Mouse (Mus musculus) MEL (cell line): ENCODE results near the gene Adprh. TPM values are rescaled to one million over a fixed set of nuclear protein-coding genes. Genes with fewer than 3 reads are reported as not detected.

ENCODE experiments used
- DNase-seq: peaks from one replicate; pipeline ENCODE4 v3.0.0; 2011; ENCODE audit warnings: low read depth, low spot score
- H3K27ac ChIP-seq: 2 replicates; pipeline ENCODE4 v1.5.1; 2012; ENCODE audit warnings: low read depth, mild to moderate bottlenecking, control low read depth, low read length, moderate library complexity; ENCODE audit not compliant: control insufficient read depth
- H3K27me3 ChIP-seq, 2 experiments: fragments of 150-350 bp in 1 of 2; sonication (generic) in 1 of 2; 2 replicates each; pipeline ENCODE4 v1.6.1; 2012; ENCODE audit warnings: low read length in 2 of 2, mild to moderate bottlenecking in 2 of 2, improper control_type of control experiment in 1 of 2, moderate library complexity in 1 of 2; ENCODE audit not compliant: insufficient read depth in 2 of 2, control insufficient read depth in 1 of 2
- H3K36me3 ChIP-seq, 2 experiments: 2 replicates each; pipeline ENCODE4 v1.6.1; 2012 to 2014; ENCODE audit warnings: low read length in 2 of 2, improper control_type of control experiment in 1 of 2, inconsistent platforms in 1 of 2, mild to moderate bottlenecking in 1 of 2; ENCODE audit not compliant: insufficient read depth in 2 of 2, control insufficient read depth in 1 of 2
- H3K4me1 ChIP-seq, 2 experiments: fragments of 150-350 bp in 1 of 2; sonication (generic) in 1 of 2; 2 replicates each; pipeline ENCODE4 v1.6.1; 2012; ENCODE audit warnings: low read length in 2 of 2, improper control_type of control experiment in 1 of 2, mild to moderate bottlenecking in 1 of 2; ENCODE audit not compliant: insufficient read depth in 2 of 2, control insufficient read depth in 1 of 2
- H3K4me3 ChIP-seq, 2 experiments: fragments of 150-350 bp in 1 of 2; sonication (generic) in 1 of 2; 2 replicates each; pipeline ENCODE4 v1.5.1; 2012; ENCODE audit warnings: low read depth in 2 of 2, low read length in 2 of 2, mild to moderate bottlenecking in 2 of 2, moderate library complexity in 2 of 2, control low read depth in 1 of 2, improper control_type of control experiment in 1 of 2; ENCODE audit not compliant: control insufficient read depth in 1 of 2, insufficient read depth in 1 of 2
- H3K79me2 ChIP-seq: 2 replicates; pipeline ENCODE4 v1.6.1; 2012; ENCODE audit warnings: mild to moderate bottlenecking, low read length, moderate library complexity; ENCODE audit not compliant: control insufficient read depth, poor library complexity, insufficient read depth
- H3K9ac ChIP-seq: 2 replicates; pipeline ENCODE4 v1.6.1; 2012; ENCODE audit warnings: low read depth, mild to moderate bottlenecking, control low read depth, low read length, moderate library complexity; ENCODE audit not compliant: control insufficient read depth, poor library complexity, severe bottlenecking
- H3K9me3 ChIP-seq: fragments of 150-350 bp; sonication (generic); replicated peaks from 2 replicates; pipeline ENCODE4 v1.6.1; 2012; ENCODE audit warnings: mild to moderate bottlenecking, low read length, improper control_type of control experiment, moderate library complexity; ENCODE audit not compliant: insufficient read depth
- CHD1 ChIP-seq: IDR thresholded peaks from 2 replicates; pipeline ENCODE4 v1.6.1; 2012; ENCODE audit warnings: low read depth, mild to moderate bottlenecking, inconsistent platforms, low read length, improper control_type of control experiment
- CHD2 ChIP-seq: IDR thresholded peaks from 2 replicates; pipeline ENCODE4 v1.6.1; 2011; ENCODE audit warnings: low read length, improper control_type of control experiment
- CTCF ChIP-seq, 3 experiments: IDR thresholded peaks in 2 of 3; conservative IDR thresholded peaks in 1 of 3; 2 replicates each; pipeline ENCODE4 v1.5.1; 2011 to 2012; ENCODE audit warnings: low read length in 3 of 3, low read depth in 2 of 3, mild to moderate bottlenecking in 2 of 3, improper control_type of control experiment in 1 of 3, inconsistent platforms in 1 of 3, mixed read lengths in 1 of 3, moderate library complexity in 1 of 3; ENCODE audit not compliant: control insufficient read depth in 1 of 3, insufficient read depth in 1 of 3, poor library complexity in 1 of 3, severe bottlenecking in 1 of 3
- E2F4 ChIP-seq: IDR thresholded peaks from 2 replicates; pipeline ENCODE4 v1.6.1; 2011; ENCODE audit warnings: low read depth, low read length, improper control_type of control experiment, borderline replicate concordance
- ELF1 ChIP-seq: IDR thresholded peaks from 2 replicates; pipeline ENCODE4 v1.6.1; 2014; ENCODE audit warnings: low read depth, mild to moderate bottlenecking, inconsistent platforms, low read length, improper control_type of control experiment, moderate library complexity
- EP300 ChIP-seq, 2 experiments: IDR thresholded peaks; 2 replicates each; pipeline ENCODE4 v1.6.1; 2011; ENCODE audit warnings: improper control_type of control experiment in 2 of 2, low read length in 2 of 2, low read depth in 1 of 2, mild to moderate bottlenecking in 1 of 2
- GABPA ChIP-seq: IDR thresholded peaks from 2 replicates; pipeline ENCODE4 v1.6.1; 2012; ENCODE audit warnings: low read depth, mild to moderate bottlenecking, inconsistent platforms, low read length, improper control_type of control experiment, moderate library complexity
- GATA1 ChIP-seq: IDR thresholded peaks from 2 replicates; pipeline ENCODE4 v1.6.1; 2011; ENCODE audit warnings: low read depth, low read length, improper control_type of control experiment
- JUND ChIP-seq: IDR thresholded peaks from 2 replicates; pipeline ENCODE4 v1.6.1; 2011; ENCODE audit warnings: low read depth, mild to moderate bottlenecking, improper control_type of control experiment, low read length
- MAX ChIP-seq: IDR thresholded peaks from 2 replicates; pipeline ENCODE4 v1.6.1; 2011; ENCODE audit warnings: low read length, improper control_type of control experiment
- MXI1 ChIP-seq: IDR thresholded peaks from 2 replicates; pipeline ENCODE4 v1.6.1; 2011; ENCODE audit warnings: mild to moderate bottlenecking, low read depth, low read length, improper control_type of control experiment
- NRF1 ChIP-seq: IDR thresholded peaks from 2 replicates; pipeline ENCODE4 v1.6.1; 2014; ENCODE audit warnings: low read depth, mild to moderate bottlenecking, inconsistent platforms, low read length, improper control_type of control experiment, moderate library complexity; ENCODE audit not compliant: poor library complexity, insufficient read depth, severe bottlenecking
- POLR2AphosphoS2 ChIP-seq: IDR thresholded peaks from 2 replicates; pipeline ENCODE4 v1.6.1; 2011; ENCODE audit warnings: low read length, improper control_type of control experiment
- POLR2AphosphoS5 ChIP-seq: IDR thresholded peaks from 2 replicates; pipeline ENCODE4 v1.6.1; 2012; ENCODE audit warnings: low read depth, borderline replicate concordance, mild to moderate bottlenecking, inconsistent platforms, low read length, moderate library complexity, mixed read lengths
- RAD21 ChIP-seq: IDR thresholded peaks from 2 replicates; pipeline ENCODE4 v1.6.1; 2011; ENCODE audit warnings: mild to moderate bottlenecking, low read depth, low read length, improper control_type of control experiment
- RCOR1 ChIP-seq: IDR thresholded peaks from 2 replicates; pipeline ENCODE4 v1.6.1; 2012; ENCODE audit warnings: low read depth, mild to moderate bottlenecking, inconsistent platforms, low read length, improper control_type of control experiment
- SIN3A ChIP-seq: IDR thresholded peaks from 2 replicates; pipeline ENCODE4 v1.6.1; 2012; ENCODE audit warnings: low read length, improper control_type of control experiment, inconsistent platforms
- TBP ChIP-seq: IDR thresholded peaks from 2 replicates; pipeline ENCODE4 v1.8.0; 2011; ENCODE audit warnings: low read depth, low read length, improper control_type of control experiment
- USF1 ChIP-seq: IDR thresholded peaks from 2 replicates; pipeline ENCODE4 v1.6.1; 2014; ENCODE audit warnings: low read depth, mild to moderate bottlenecking, inconsistent platforms, low read length, improper control_type of control experiment, moderate library complexity
- ZMIZ1 ChIP-seq: IDR thresholded peaks from 2 replicates; pipeline ENCODE4 v1.6.1; 2012; ENCODE audit warnings: low read depth, mild to moderate bottlenecking, inconsistent platforms, low read length, improper control_type of control experiment, moderate library complexity
- polyA plus RNA-seq, 2 experiments: library from polyadenylated mRNA; stranded (reverse) in 1 of 2; unstranded in 1 of 2; fragments of >175 nt in 1 of 2; fragments of >200 nt in 1 of 2; gene quantifications; 2 replicates each; pipeline versions ENCODE4 v1.2.1 to v1.2.4; 2012; ENCODE audit warnings: low replicate concordance in 2 of 2, low read depth in 1 of 2; ENCODE audit not compliant: insufficient read length in 2 of 2, insufficient read depth in 1 of 2, missing spikeins in 1 of 2
- total RNA-seq: library from RNA; depleted of rRNA; stranded (reverse); fragments of 300-350 nt; gene quantifications from 2 replicates; pipeline ENCODE4 v1.2.3, GENCODE M21; 2012

Gene Adprh
- total and polyA plus RNA-seq, 3 experiments, result 20.1 to 86.7 TPM; not detected in 1

- TF ChIP-seq MAX, result no peak
- no peak for TF ChIP-seq GABPA
- no peak for TF ChIP-seq CHD2
- TF ChIP-seq CTCF (IDR thresholded peaks at IDR 0.05 in 2 of 3, conservative IDR thresholded peaks at IDR 0.05 in 1 of 3; ENCODE audit: control insufficient read depth in 1 of 3, insufficient read depth in 1 of 3, low read depth in 2 of 3, low read length in 3 of 3, poor library complexity in 1 of 3, severe bottlenecking in 1 of 3), result no peak
- no peak for TF ChIP-seq JUND
- TF ChIP-seq NRF1, result no peak
- no peak for TF ChIP-seq POLR2AphosphoS2
- no peak for TF ChIP-seq SIN3A
- no peak for TF ChIP-seq POLR2AphosphoS5
- TF ChIP-seq USF1, result no peak
- no peak for TF ChIP-seq E2F4
- TF ChIP-seq ELF1, result no peak
- TF ChIP-seq MXI1, result no peak
- no peak for TF ChIP-seq RAD21
- TF ChIP-seq GATA1, result no peak
- no peak for TF ChIP-seq CHD1
- TF ChIP-seq TBP, result no peak
- TF ChIP-seq RCOR1, result no peak
- H3K9me3 ChIP-seq, result no peaks in the 10 kb centered on the region
- DNase-seq, result no peak
- peaks cover 0 to 15% of the 10 kb centered on the region in 2 experiments; a peak in 2 of 4 replicates for H3K36me3 ChIP-seq
- no peak overlapping the region for H3K9ac ChIP-seq
- no peak overlapping the region for H3K4me3 ChIP-seq
- H3K79me2 ChIP-seq, result no peaks in the 10 kb centered on the region
- H3K27me3 ChIP-seq, result no peaks in the 10 kb centered on the region
- H3K27ac ChIP-seq, result no peak overlapping the region
- H3K4me1 ChIP-seq, result peaks cover 0 to 16% of the 10 kb centered on the region in 2 experiments; a peak in 3 of 4 replicates
Measured at GRCm38 (mm10) chr16:38458600-38459280, 6.2 kb upstream of the Adprh start.

DNA sequence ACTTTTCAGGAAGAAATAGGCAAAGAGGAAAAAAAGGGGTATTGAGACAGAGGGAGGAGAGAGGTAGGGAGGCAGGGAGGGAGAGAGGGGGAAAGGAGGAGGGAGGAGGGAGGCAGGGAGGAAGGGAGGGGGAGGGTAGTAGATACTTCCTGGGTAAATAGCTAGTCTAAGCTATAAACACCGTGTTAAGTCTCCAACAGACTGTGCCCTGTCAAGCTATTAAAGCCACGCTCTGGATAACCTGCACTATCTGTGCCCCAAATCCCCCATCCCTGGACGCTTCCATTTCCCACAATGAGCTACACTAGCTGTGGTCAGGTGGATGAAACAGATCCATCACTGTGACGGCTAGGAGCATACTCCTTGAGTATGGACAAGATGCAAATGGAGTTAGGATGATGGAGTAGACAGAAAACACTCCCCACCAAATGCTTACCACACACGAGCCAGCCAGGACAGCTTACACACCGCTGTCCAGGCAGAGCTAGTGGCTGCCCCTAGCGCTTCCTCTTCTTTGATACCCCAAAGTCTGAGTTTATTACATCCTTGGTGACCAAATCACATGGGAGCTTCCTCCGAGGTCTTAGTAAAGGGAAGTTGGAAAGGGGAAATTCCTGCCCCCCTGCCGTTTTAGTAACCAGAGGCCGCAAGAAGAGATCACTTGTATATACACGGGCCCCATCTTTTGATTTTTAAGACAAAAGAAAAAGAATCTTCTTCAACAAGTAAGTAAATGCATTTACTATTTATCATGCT, 4.5 kb upstream of the Adprh start:
- DNase-seq, result peak; percentile 90
- peaks cover 3 to 17% of the 10 kb centered on the region in 2 experiments for H3K4me1 ChIP-seq
- 0 out of 2 replicates have a peak overlapping the region, but pooled peaks have one; percentile 7 for H3K27ac ChIP-seq
- peak overlapping the region in 1 of 2 experiments; percentile 12; a peak in 1 of 4 replicates for H3K4me3 ChIP-seq
- peaks cover 8% of the 10 kb centered on the region for H3K79me2 ChIP-seq
- H3K9ac ChIP-seq, result peak overlapping the region; percentile 5; the same call in 1 of the 2 replicates
- H3K9me3 ChIP-seq, result no peaks in the 10 kb centered on the region
- TF ChIP-seq ZMIZ1, result no peak
- TF ChIP-seq EP300 (IDR thresholded peaks at IDR 0.05; ENCODE audit: low read depth in 1 of 2, low read length in 2 of 2), result peak in 1 of 2 experiments; percentile 19; a peak in 2 of 4 replicates
- H3K27me3 ChIP-seq, result no peaks in the 10 kb centered on the region
- H3K36me3 ChIP-seq, result peaks cover 0 to 17% of the 10 kb centered on the region in 2 experiments; a peak in 2 of 4 replicates
